Mouse (Mus musculus) erythroblast, adult 5-6 weeks (primary cell): ENCODE measurements around the gene Prss35. TPM values are rescaled to one million over a fixed set of nuclear protein-coding genes. Genes with fewer than 3 reads are reported as not detected.

ENCODE experiments used
- ATAC-seq: replicated peaks from 2 replicates; pipeline ENCODE4 v1.8.0; 2016; ENCODE audit warnings: moderate number of reproducible peaks, mild to moderate bottlenecking, moderate TSS enrichment, inconsistent platforms; ENCODE audit not compliant: poor library complexity, low FRiP score, severe bottlenecking
- total RNA-seq, 2 experiments: library from RNA; stranded (forward) in 1 of 2; stranded (reverse) in 1 of 2; fragments of 150-400 nt in 1 of 2; fragments of 200-764, 138-1000 nt in 1 of 2; gene quantifications; 2 replicates each; pipeline versions ENCODE4 v1.2.3 to v1.2.4; 2015 to 2017; ENCODE audit warnings: low replicate concordance in 2 of 2

Gene Prss35
- total RNA-seq, 2 experiments from 2014 or later = not detected

DNA sequence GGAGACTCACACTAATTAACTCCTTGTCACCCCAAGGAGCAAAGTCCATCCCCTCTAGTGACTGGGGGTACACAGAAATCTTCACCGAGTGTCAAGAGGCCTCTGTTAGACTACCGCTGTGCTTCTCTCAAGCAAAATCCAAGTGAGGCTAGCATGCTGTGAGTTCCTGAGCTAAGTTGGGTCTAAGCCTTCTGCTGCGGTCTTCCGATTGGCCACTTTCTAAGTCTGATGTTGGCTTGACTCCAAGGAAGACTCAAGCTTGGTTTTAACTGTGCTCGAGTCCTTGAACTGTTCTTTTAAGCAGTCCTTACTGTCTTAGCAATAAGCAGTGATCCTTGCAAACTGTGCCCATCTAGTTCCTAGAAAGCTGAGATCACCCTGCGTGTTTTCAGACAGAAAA lies 45.7 kb downstream of the Prss35 start:
- ATAC-seq = no peak

DNA sequence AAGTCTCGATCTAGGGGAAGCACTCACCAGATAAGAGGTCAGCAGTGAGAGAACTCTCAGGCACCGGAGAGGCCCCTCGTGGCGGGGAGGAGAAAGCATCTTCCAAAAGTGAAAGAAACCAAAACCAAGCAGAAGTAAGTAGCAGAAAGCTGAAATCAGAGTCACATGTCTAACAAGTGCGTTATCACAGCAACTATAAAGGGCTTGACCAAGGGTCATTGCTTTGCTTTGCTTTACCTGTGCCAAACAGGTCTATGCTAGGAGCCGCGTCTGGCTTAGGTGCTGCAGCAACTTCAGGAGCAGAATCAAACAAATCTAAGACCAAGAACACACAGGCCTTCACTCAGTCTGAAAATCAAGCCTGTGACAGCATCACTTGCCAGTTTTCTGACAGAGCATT lies 48.5 kb downstream of the Prss35 start:
- ATAC-seq = no peak

GRCm38 (mm10) chr9:86795236-86795635 lies 51.8 kb downstream of the Prss35 start:
- ATAC-seq = no peak

GRCm38 (mm10) chr9:86797553-86797952 lies 54.1 kb downstream of the Prss35 start:
- ATAC-seq = no peak

DNA sequence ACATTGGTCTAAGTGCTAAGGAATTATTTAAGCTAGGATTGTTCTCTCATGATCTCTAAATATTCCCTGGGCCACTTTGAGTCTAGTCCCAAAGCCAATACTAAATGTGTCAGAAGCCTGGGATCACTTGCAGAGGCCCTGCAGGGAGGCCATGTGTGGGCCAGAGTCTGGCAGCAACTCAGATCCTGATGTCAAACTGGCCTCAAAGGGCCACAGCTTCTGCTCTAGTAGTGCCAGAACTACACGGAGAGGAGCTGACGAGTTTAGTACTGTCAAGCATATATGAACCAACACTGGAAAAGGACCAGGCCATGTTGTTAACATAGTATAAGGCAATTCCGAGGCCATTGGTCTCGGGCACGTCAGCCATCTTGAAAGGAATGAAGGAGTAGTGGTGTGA lies 54.7 kb downstream of the Prss35 start:
- no peak for ATAC-seq

DNA sequence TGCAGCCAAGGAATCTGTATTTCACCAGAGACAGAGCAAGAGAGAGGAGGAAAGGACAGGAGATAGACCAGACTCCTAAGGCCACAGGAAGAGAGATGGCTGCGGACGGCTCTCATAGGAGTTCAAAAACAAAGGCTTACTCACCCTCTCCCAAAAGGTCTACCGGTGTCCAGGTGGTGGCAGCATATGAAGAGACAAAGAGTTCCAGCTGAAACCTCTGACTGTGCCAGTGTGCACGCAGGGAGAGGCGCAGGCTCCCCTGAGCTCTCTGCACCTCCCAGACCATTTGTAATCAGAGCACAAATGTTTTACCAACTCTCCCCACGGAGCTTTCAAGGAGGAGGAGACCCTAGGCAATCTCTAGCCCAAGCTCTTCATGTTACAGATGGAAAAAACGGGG lies 55.2 kb downstream of the Prss35 start:
- ATAC-seq = no peak

GRCm38 (mm10) chr9:86799099-86799498 lies 55.6 kb downstream of the Prss35 start:
- no peak for ATAC-seq

DNA sequence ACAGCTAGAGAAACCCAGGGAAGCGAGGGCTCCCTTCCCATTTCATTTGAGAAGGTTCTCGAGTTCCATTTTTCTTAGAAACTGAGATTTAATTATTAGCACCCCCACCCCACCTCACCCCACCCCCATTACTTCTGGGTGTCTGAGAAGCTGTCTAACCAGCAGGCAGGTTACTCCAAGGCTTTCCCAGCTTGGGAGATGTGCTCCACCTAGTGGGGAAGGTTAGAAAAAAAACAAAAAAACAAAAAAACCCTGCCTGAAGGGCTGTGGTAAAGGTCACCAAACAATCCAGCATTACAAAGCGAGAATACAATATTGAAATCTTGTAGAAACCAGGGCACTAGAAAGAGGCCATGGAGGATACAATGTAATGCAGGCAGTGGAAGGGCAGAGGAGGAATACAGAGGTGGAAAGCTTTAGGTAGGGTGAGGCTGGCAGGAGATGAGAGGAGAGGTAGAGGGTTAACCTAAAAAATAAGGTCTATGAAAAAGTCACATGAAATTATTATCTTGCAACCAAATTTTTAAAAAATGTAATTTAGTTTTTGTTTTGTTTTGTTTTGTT lies 57.2 kb downstream of the Prss35 start:
- no peak for ATAC-seq

Other genes starting within 250 kb of the Prss35 start
- 5.8 and 7.3 TPM in 2 replicates for gene Pgm3, start 171.8 kb upstream of the Prss35 start, total RNA-seq (2015; ENCODE audit: low replicate concordance)
- gene Pgm3, start 171.8 kb upstream of the Prss35 start, total RNA-seq (2017; ENCODE audit: low replicate concordance) = 1.8 and 2.7 TPM in 2 replicates
- gene Rwdd2a, start 171.7 kb upstream of the Prss35 start, total RNA-seq (2015; ENCODE audit: low replicate concordance) = not detected in 2 replicates
- gene Rwdd2a, start 171.7 kb upstream of the Prss35 start, total RNA-seq (2017; ENCODE audit: low replicate concordance) = 0.34 and 1.3 TPM in 2 replicates
- gene Me1, start 47.7 kb upstream of the Prss35 start, total RNA-seq (2015; ENCODE audit: low replicate concordance) = 0.58 TPM in 1 of 2 replicates, not detected in the other
- 2.8 TPM in 1 of 2 replicates, not detected in the other for gene Me1, start 47.7 kb upstream of the Prss35 start, total RNA-seq (2017; ENCODE audit: low replicate concordance)
- gene Snap91, start 137.0 kb downstream of the Prss35 start, total RNA-seq (2015; ENCODE audit: low replicate concordance) = not detected in 2 replicates
- not detected in 2 replicates for gene Snap91, start 137.0 kb downstream of the Prss35 start, total RNA-seq (2017; ENCODE audit: low replicate concordance)